Mouse (Mus musculus) forebrain, embryonic 10.5 days (tissue): ENCODE data around the gene Eif3l. TPM values are rescaled to one million over a fixed set of nuclear protein-coding genes. Genes with fewer than 3 reads are reported as not detected.

Experiments used
- DNase-seq: peaks from one replicate; pipeline ENCODE4 v3.0.0-alpha.2; 2017; ENCODE audit warnings: low spot score; ENCODE audit errors: extremely low spot score
- H3K27ac ChIP-seq: fragments of 300-500 bp; sonication (generic); 2 replicates; pipeline ENCODE4 v1.5.1; 2016; ENCODE audit warnings: mild to moderate bottlenecking
- H3K27me3 ChIP-seq: fragments of 300-500 bp; sonication (generic); 2 replicates; pipeline ENCODE4 v1.6.1; 2016; ENCODE audit warnings: mild to moderate bottlenecking; ENCODE audit not compliant: poor library complexity, severe bottlenecking
- H3K36me3 ChIP-seq: fragments of 300-500 bp; sonication (generic); replicated peaks from 2 replicates; pipeline ENCODE4 v1.6.1; 2016; ENCODE audit warnings: mild to moderate bottlenecking, moderate library complexity
- H3K4me1 ChIP-seq: fragments of 300-500 bp; sonication (generic); 2 replicates; pipeline ENCODE4 v1.6.1; 2016
- H3K4me3 ChIP-seq: fragments of 300-500 bp; sonication (generic); 2 replicates; pipeline ENCODE4 v1.5.1; 2016; ENCODE audit warnings: mild to moderate bottlenecking, moderate library complexity
- H3K9me3 ChIP-seq: fragments of 300-500 bp; sonication (generic); 2 replicates; pipeline ENCODE4 v1.6.1; 2016; ENCODE audit warnings: mild to moderate bottlenecking, moderate library complexity
- WGBS: fragments of 180-500 bp; shearing (Covaris S2); methylation state at CpG from one replicate; pipeline ENCODE4 v1.1.7; 2016; 5-methylcytosine and 5-hydroxymethylcytosine counted together
- polyA plus RNA-seq: library from polyadenylated mRNA; unstranded; fragments of >200 nt; fragmentation: Nextera tagmentation; extraction: Ambion mirVana; gene quantifications from 2 replicates; pipeline ENCODE4 v1.2.1, GENCODE M21; 2016

Gene Eif3l
- polyA plus RNA-seq, 1 experiment from 2014 or later: 283 TPM

GRCm38 (mm10) chr15:79101531-79101930, 26.6 kb downstream of the Eif3l start:
- peak overlapping the region; percentile 30; the same call in 1 of the 2 replicates for H3K27ac ChIP-seq
- H3K27me3 ChIP-seq: no peaks in the 10 kb centered on the region
- H3K9me3 ChIP-seq: no peaks in the 10 kb centered on the region

GRCm38 (mm10) chr15:79103264-79103663, 28.3 kb downstream of the Eif3l start:
- H3K36me3 ChIP-seq: no peaks in the 10 kb centered on the region
- 78% methylated on average over 10 of the region's 10 CpGs for WGBS
- no peaks in the 10 kb centered on the region for H3K9me3 ChIP-seq
- peaks cover 12% of the 10 kb centered on the region for H3K27me3 ChIP-seq
- H3K4me1 ChIP-seq: peaks cover 31% of the 10 kb centered on the region
- no peak for DNase-seq
- H3K4me3 ChIP-seq: no peak overlapping the region
- H3K27ac ChIP-seq: no peak overlapping the region

More at GRCm38 (mm10) chr15:79101531-79101930, 26.6 kb downstream of the Eif3l start:
- Histone ChIP-seq H3K4me3 (no peak overlapping the region), H3K4me1 (peaks cover 39% of the 10 kb centered on the region), H3K36me3 (peaks cover 2% of the 10 kb centered on the region)
- DNase-seq: no peak

- WGBS: 60% methylated on average over 2 of the region's 2 CpGs
- no peak overlapping the region for H3K4me3 ChIP-seq
- H3K27ac ChIP-seq: no peak overlapping the region
- H3K9me3 ChIP-seq: no peaks in the 10 kb centered on the region
- no peak for DNase-seq
- H3K36me3 ChIP-seq: no peaks in the 10 kb centered on the region
- peaks cover 42% of the 10 kb centered on the region for H3K4me1 ChIP-seq
- H3K27me3 ChIP-seq: peaks cover 28% of the 10 kb centered on the region
Measured at GRCm38 (mm10) chr15:79105804-79106203, 30.8 kb downstream of the Eif3l start.

- WGBS: 25% methylated on average over 7 of the region's 7 CpGs
- H3K27ac ChIP-seq: peak overlapping the region; percentile 92
- peaks cover 37% of the 10 kb centered on the region for H3K27me3 ChIP-seq
- no peak for DNase-seq
- peak overlapping the region; percentile 90 for H3K4me3 ChIP-seq
- peaks cover 5% of the 10 kb centered on the region for H3K36me3 ChIP-seq
- H3K4me1 ChIP-seq: peaks cover 32% of the 10 kb centered on the region
- H3K9me3 ChIP-seq: no peaks in the 10 kb centered on the region
Measured at GRCm38 (mm10) chr15:79107966-79108365, 33.0 kb downstream of the Eif3l start.

GRCm38 (mm10) chr15:79108421-79109320, 33.7 kb downstream of the Eif3l start, which contains the start of gene Micall1:
Micall1 (plus strand) TSS chr15:79108898.
- DNase-seq: peak; percentile 59
- peak within 1 kb of the TSS; percentile 90 for H3K4me3 ChIP-seq
- peak within 1 kb of the TSS; percentile 92 for H3K27ac ChIP-seq
- no peaks in the 10 kb centered on the region for H3K9me3 ChIP-seq
- H3K27me3 ChIP-seq: peaks cover 37% of the 10 kb centered on the region
- peaks cover 32% of the 10 kb centered on the region for H3K4me1 ChIP-seq
- H3K36me3 ChIP-seq: peaks cover 6% of the 10 kb centered on the region
- 1% methylated on average over 82 of the region's 85 CpGs for WGBS

- Histone ChIP-seq H3K27ac (peak overlapping the region; percentile 92), H3K27me3 (peaks cover 37% of the 10 kb centered on the region), H3K4me1 (peaks cover 32% of the 10 kb centered on the region), H3K4me3 (peak overlapping the region; percentile 90), H3K36me3 (peaks cover 6% of the 10 kb centered on the region), H3K9me3 (no peaks in the 10 kb centered on the region)
- WGBS: under 1% methylated on average over 46 of the region's 46 CpGs
- DNase-seq: no peak
Measured at GRCm38 (mm10) chr15:79109321-79109934, 34.4 kb downstream of the Eif3l start.

- Histone ChIP-seq H3K9me3 (no peaks in the 10 kb centered on the region), H3K27ac (no peak overlapping the region), H3K36me3 (peaks cover 11% of the 10 kb centered on the region), H3K4me1 (peaks cover 32% of the 10 kb centered on the region), H3K4me3 (peak overlapping the region; percentile 90), H3K27me3 (peaks cover 37% of the 10 kb centered on the region)
- DNase-seq: no peak
- 17% methylated on average over 9 of the region's 9 CpGs for WGBS
Measured at GRCm38 (mm10) chr15:79110031-79110430, 35.1 kb downstream of the Eif3l start.

- H3K36me3 ChIP-seq: peaks cover 16% of the 10 kb centered on the region
- peaks cover 37% of the 10 kb centered on the region for H3K27me3 ChIP-seq
- H3K9me3 ChIP-seq: no peaks in the 10 kb centered on the region
- H3K27ac ChIP-seq: no peak overlapping the region
- peaks cover 32% of the 10 kb centered on the region for H3K4me1 ChIP-seq
- 64% methylated on average over 2 of the region's 2 CpGs for WGBS
- H3K4me3 ChIP-seq: peak overlapping the region; percentile 90
- no peak for DNase-seq
Measured at GRCm38 (mm10) chr15:79110528-79110927, 35.5 kb downstream of the Eif3l start.

- DNase-seq: no peak
- Histone ChIP-seq H3K27me3 (peaks cover 37% of the 10 kb centered on the region), H3K27ac (no peak overlapping the region), H3K36me3 (peaks cover 23% of the 10 kb centered on the region), H3K9me3 (no peaks in the 10 kb centered on the region), H3K4me3 (no peak overlapping the region), H3K4me1 (peaks cover 32% of the 10 kb centered on the region)
- WGBS: 91% methylated on average over 4 of the region's 4 CpGs
Measured at GRCm38 (mm10) chr15:79111774-79112173, 36.8 kb downstream of the Eif3l start.

- 65% methylated on average over 5 of the region's 5 CpGs for WGBS
- H3K9me3 ChIP-seq: no peaks in the 10 kb centered on the region
- peaks cover 38% of the 10 kb centered on the region for H3K36me3 ChIP-seq
- no peak overlapping the region for H3K4me3 ChIP-seq
- H3K27me3 ChIP-seq: peaks cover 14% of the 10 kb centered on the region
- H3K4me1 ChIP-seq: peaks cover 7% of the 10 kb centered on the region
- no peak overlapping the region for H3K27ac ChIP-seq
- DNase-seq: no peak
Measured at GRCm38 (mm10) chr15:79115276-79115675, 40.3 kb downstream of the Eif3l start.

GRCm38 (mm10) chr15:79119491-79119890, 44.5 kb downstream of the Eif3l start:
- no peaks in the 10 kb centered on the region for H3K27me3 ChIP-seq
- H3K4me3 ChIP-seq: no peak overlapping the region
- WGBS: 89% methylated on average over 9 of the region's 9 CpGs
- H3K4me1 ChIP-seq: no peaks in the 10 kb centered on the region
- DNase-seq: no peak
- H3K36me3 ChIP-seq: peaks cover 55% of the 10 kb centered on the region
- no peaks in the 10 kb centered on the region for H3K9me3 ChIP-seq
- no peak overlapping the region for H3K27ac ChIP-seq

- no peak for DNase-seq
- no peak overlapping the region for H3K4me3 ChIP-seq
- no peaks in the 10 kb centered on the region for H3K9me3 ChIP-seq
- H3K27me3 ChIP-seq: no peaks in the 10 kb centered on the region
- 77% methylated on average over 4 of the region's 4 CpGs for WGBS
- H3K36me3 ChIP-seq: peaks cover 64% of the 10 kb centered on the region
- H3K27ac ChIP-seq: no peak overlapping the region
- H3K4me1 ChIP-seq: no peaks in the 10 kb centered on the region
Measured at GRCm38 (mm10) chr15:79122119-79122518, 47.1 kb downstream of the Eif3l start.

- no peak overlapping the region for H3K4me3 ChIP-seq
- no peaks in the 10 kb centered on the region for H3K9me3 ChIP-seq
- H3K4me1 ChIP-seq: no peaks in the 10 kb centered on the region
- H3K27me3 ChIP-seq: no peaks in the 10 kb centered on the region
- peaks cover 68% of the 10 kb centered on the region for H3K36me3 ChIP-seq
- WGBS: 86% methylated on average over 13 of the region's 13 CpGs
- no peak for DNase-seq
- no peak overlapping the region for H3K27ac ChIP-seq
Measured at GRCm38 (mm10) chr15:79122546-79122945, 47.6 kb downstream of the Eif3l start.
